Mouse (Mus musculus) neural tube, embryonic 15.5 days (tissue): ENCODE data around the gene Bcas3. TPM values are rescaled to one million over a fixed set of nuclear protein-coding genes. Genes with fewer than 3 reads are reported as not detected.

Experiments used
- ATAC-seq: fragments of 200-750 bp; cut with Nextera tagmentation; 2 replicates; pipeline ENCODE4 v1.8.0; 2017; ENCODE audit warnings: mild to moderate bottlenecking, moderate TSS enrichment, moderate library complexity; ENCODE audit not compliant: low FRiP score
- H3K27ac ChIP-seq: fragments of 300-500 bp; sonication (generic); replicated peaks from 2 replicates; pipeline ENCODE4 v1.5.1; 2015; ENCODE audit warnings: mild to moderate bottlenecking, inconsistent platforms
- H3K27me3 ChIP-seq: fragments of 300-500 bp; sonication (generic); replicated peaks from 2 replicates; pipeline ENCODE4 v1.6.1; 2015; ENCODE audit warnings: inconsistent platforms
- H3K36me3 ChIP-seq: fragments of 300-500 bp; sonication (generic); 2 replicates; pipeline ENCODE4 v1.6.1; 2015; ENCODE audit warnings: inconsistent platforms
- H3K4me1 ChIP-seq: fragments of 300-500 bp; sonication (generic); 2 replicates; pipeline ENCODE4 v1.6.1; 2015; ENCODE audit warnings: inconsistent platforms
- H3K4me2 ChIP-seq: fragments of 300-500 bp; sonication (generic); 2 replicates; pipeline ENCODE4 v1.6.1; 2015; ENCODE audit warnings: inconsistent platforms, mild to moderate bottlenecking, moderate library complexity
- H3K4me3 ChIP-seq: fragments of 300-500 bp; sonication (generic); replicated peaks from 2 replicates; pipeline ENCODE4 v1.5.1; 2015; ENCODE audit warnings: mild to moderate bottlenecking, inconsistent platforms
- H3K9ac ChIP-seq: fragments of 300-500 bp; sonication (generic); replicated peaks from 2 replicates; pipeline ENCODE4 v1.6.1; 2015; ENCODE audit warnings: mild to moderate bottlenecking, inconsistent platforms
- H3K9me3 ChIP-seq: fragments of 300-500 bp; sonication (generic); replicated peaks from 2 replicates; pipeline ENCODE4 v1.6.1; 2016; ENCODE audit warnings: inconsistent platforms
- WGBS: fragments of 180-500 bp; shearing (Covaris S2); methylation state at CpG from one replicate; pipeline ENCODE4 v1.1.7; 2015; ENCODE audit warnings: mixed read lengths; 5-methylcytosine and 5-hydroxymethylcytosine counted together
- polyA plus RNA-seq: library from polyadenylated mRNA; unstranded; fragments of >200 nt; fragmentation: Nextera tagmentation; extraction: Ambion mirVana; gene quantifications from 2 replicates; pipeline ENCODE4 v1.2.1, GENCODE M21; 2015

Gene Bcas3
- polyA plus RNA-seq, 1 experiment from 2014 or later: 31.6 TPM

GRCm38 (mm10) chr11:85840031-85840802 lies 487.2 kb downstream of the Bcas3 start:
- 6% methylated on average over 27 of the region's 27 CpGs for WGBS
- Histone ChIP-seq H3K9me3 (no peaks in the 10 kb centered on the region), H3K36me3 (no peaks in the 10 kb centered on the region), H3K9ac (no peak overlapping the region), H3K4me3 (0 out of 2 replicates have a peak overlapping the region, but pooled peaks have one; percentile 12), H3K4me1 (peaks cover 46% of the 10 kb centered on the region), H3K27ac (no peak overlapping the region), H3K4me2 (peak overlapping the region; percentile 28), H3K27me3 (peaks cover 98% of the 10 kb centered on the region)
- no peak for ATAC-seq

GRCm38 (mm10) chr11:85840803-85841145 lies 487.8 kb downstream of the Bcas3 start:
- Histone ChIP-seq H3K36me3 (no peaks in the 10 kb centered on the region), H3K27ac (no peak overlapping the region), H3K4me2 (peak overlapping the region; percentile 28), H3K9ac (no peak overlapping the region), H3K9me3 (no peaks in the 10 kb centered on the region), H3K4me3 (0 out of 2 replicates have a peak overlapping the region, but pooled peaks have one; percentile 12), H3K27me3 (peaks cover 98% of the 10 kb centered on the region), H3K4me1 (peaks cover 46% of the 10 kb centered on the region)
- ATAC-seq: no peak
- WGBS: 4% methylated on average over 21 of the region's 21 CpGs

GRCm38 (mm10) chr11:85841211-85841681 lies 488.3 kb downstream of the Bcas3 start:
- no peak for ATAC-seq
- H3K4me2 ChIP-seq: peak overlapping the region; percentile 63; the same call in 1 of the 2 replicates
- peaks cover 46% of the 10 kb centered on the region for H3K4me1 ChIP-seq
- no peaks in the 10 kb centered on the region for H3K9me3 ChIP-seq
- peaks cover 98% of the 10 kb centered on the region for H3K27me3 ChIP-seq
- 10% methylated on average over 8 of the region's 8 CpGs for WGBS
- H3K4me3 ChIP-seq: no peak overlapping the region
- H3K9ac ChIP-seq: no peak overlapping the region
- no peak overlapping the region for H3K27ac ChIP-seq
- H3K36me3 ChIP-seq: no peaks in the 10 kb centered on the region

GRCm38 (mm10) chr11:85841980-85842379 lies 489.0 kb downstream of the Bcas3 start:
- H3K4me3 ChIP-seq: peak overlapping the region; percentile 32
- no peaks in the 10 kb centered on the region for H3K36me3 ChIP-seq
- H3K27ac ChIP-seq: no peak overlapping the region
- peak overlapping the region; percentile 63 for H3K4me2 ChIP-seq
- ATAC-seq: peak; percentile 60
- no peaks in the 10 kb centered on the region for H3K9me3 ChIP-seq
- 0% methylated on average over 32 of the region's 32 CpGs for WGBS
- H3K9ac ChIP-seq: no peak overlapping the region; the same call in 1 of the 2 replicates
- peaks cover 98% of the 10 kb centered on the region for H3K27me3 ChIP-seq
- H3K4me1 ChIP-seq: peaks cover 46% of the 10 kb centered on the region

- no peak for ATAC-seq
- H3K27me3 ChIP-seq: peaks cover 95% of the 10 kb centered on the region
- peak overlapping the region; percentile 63 for H3K4me2 ChIP-seq
- no peaks in the 10 kb centered on the region for H3K36me3 ChIP-seq
- H3K4me3 ChIP-seq: no peak overlapping the region
- H3K4me1 ChIP-seq: peaks cover 42% of the 10 kb centered on the region
- no peaks in the 10 kb centered on the region for H3K9me3 ChIP-seq
- no peak overlapping the region for H3K27ac ChIP-seq
- 5% methylated on average over 24 of the region's 24 CpGs for WGBS
- no peak overlapping the region for H3K9ac ChIP-seq
Observed at GRCm38 (mm10) chr11:85842596-85843346, 489.8 kb downstream of the Bcas3 start.

GRCm38 (mm10) chr11:85843347-85843692 lies 490.4 kb downstream of the Bcas3 start:
- Histone ChIP-seq H3K27ac (no peak overlapping the region), H3K36me3 (no peaks in the 10 kb centered on the region), H3K9ac (no peak overlapping the region), H3K9me3 (no peaks in the 10 kb centered on the region), H3K27me3 (peaks cover 94% of the 10 kb centered on the region), H3K4me3 (peak overlapping the region; percentile 37; the same call in 1 of the 2 replicates), H3K4me2 (peak overlapping the region; percentile 63), H3K4me1 (peaks cover 38% of the 10 kb centered on the region)
- ATAC-seq: no peak
- WGBS: under 1% methylated on average over 18 of the region's 18 CpGs

GRCm38 (mm10) chr11:85844144-85844965 lies 491.4 kb downstream of the Bcas3 start:
- H3K9me3 ChIP-seq: no peaks in the 10 kb centered on the region
- no peaks in the 10 kb centered on the region for H3K36me3 ChIP-seq
- H3K4me3 ChIP-seq: peak overlapping the region; percentile 37
- no peak overlapping the region for H3K27ac ChIP-seq
- peaks cover 86% of the 10 kb centered on the region for H3K27me3 ChIP-seq
- WGBS: under 1% methylated on average over 54 of the region's 54 CpGs
- H3K4me1 ChIP-seq: peaks cover 38% of the 10 kb centered on the region
- H3K9ac ChIP-seq: no peak overlapping the region; the same call in 1 of the 2 replicates
- ATAC-seq: peak; percentile 48; the same call in 1 of the 2 replicates
- H3K4me2 ChIP-seq: peak overlapping the region; percentile 63

GRCm38 (mm10) chr11:85844971-85845370 lies 492.0 kb downstream of the Bcas3 start:
- 38% methylated on average over 5 of the region's 5 CpGs for WGBS
- peaks cover 38% of the 10 kb centered on the region for H3K4me1 ChIP-seq
- peaks cover 80% of the 10 kb centered on the region for H3K27me3 ChIP-seq
- H3K9me3 ChIP-seq: no peaks in the 10 kb centered on the region
- no peak overlapping the region for H3K4me3 ChIP-seq
- no peak for ATAC-seq
- no peak overlapping the region for H3K27ac ChIP-seq
- no peak overlapping the region for H3K9ac ChIP-seq
- no peaks in the 10 kb centered on the region for H3K36me3 ChIP-seq
- H3K4me2 ChIP-seq: peak overlapping the region; percentile 63; the same call in 1 of the 2 replicates

- no peaks in the 10 kb centered on the region for H3K9me3 ChIP-seq
- no peak overlapping the region for H3K27ac ChIP-seq
- peaks cover 31% of the 10 kb centered on the region for H3K4me1 ChIP-seq
- no peak overlapping the region for H3K9ac ChIP-seq
- ATAC-seq: no peak
- WGBS: 36% methylated on average over 5 of the region's 5 CpGs
- H3K36me3 ChIP-seq: no peaks in the 10 kb centered on the region
- H3K27me3 ChIP-seq: peaks cover 70% of the 10 kb centered on the region
- H3K4me2 ChIP-seq: no peak overlapping the region
- no peak overlapping the region for H3K4me3 ChIP-seq
Observed at GRCm38 (mm10) chr11:85845921-85846320, 493.0 kb downstream of the Bcas3 start.

GRCm38 (mm10) chr11:85846509-85846908 lies 493.5 kb downstream of the Bcas3 start:
- no peak overlapping the region for H3K4me3 ChIP-seq
- no peaks in the 10 kb centered on the region for H3K9me3 ChIP-seq
- no peaks in the 10 kb centered on the region for H3K36me3 ChIP-seq
- WGBS: 47% methylated on average over 4 of the region's 4 CpGs
- no peak for ATAC-seq
- no peak overlapping the region for H3K4me2 ChIP-seq
- peaks cover 65% of the 10 kb centered on the region for H3K27me3 ChIP-seq
- peaks cover 31% of the 10 kb centered on the region for H3K4me1 ChIP-seq
- H3K9ac ChIP-seq: no peak overlapping the region
- no peak overlapping the region for H3K27ac ChIP-seq

GRCm38 (mm10) chr11:85849037-85849436 lies 496.1 kb downstream of the Bcas3 start:
- Histone ChIP-seq H3K36me3 (no peaks in the 10 kb centered on the region), H3K4me1 (peaks cover 9% of the 10 kb centered on the region), H3K4me2 (peak overlapping the region; percentile 61), H3K9me3 (no peaks in the 10 kb centered on the region), H3K9ac (no peak overlapping the region), H3K27ac (no peak overlapping the region), H3K27me3 (peaks cover 40% of the 10 kb centered on the region), H3K4me3 (peak overlapping the region; percentile 35)
- ATAC-seq: peak; percentile 67
- WGBS: 2% methylated on average over 21 of the region's 21 CpGs
